ENCODE assay signal across 11 mouse cellular contexts in the genomic region with DNA sequence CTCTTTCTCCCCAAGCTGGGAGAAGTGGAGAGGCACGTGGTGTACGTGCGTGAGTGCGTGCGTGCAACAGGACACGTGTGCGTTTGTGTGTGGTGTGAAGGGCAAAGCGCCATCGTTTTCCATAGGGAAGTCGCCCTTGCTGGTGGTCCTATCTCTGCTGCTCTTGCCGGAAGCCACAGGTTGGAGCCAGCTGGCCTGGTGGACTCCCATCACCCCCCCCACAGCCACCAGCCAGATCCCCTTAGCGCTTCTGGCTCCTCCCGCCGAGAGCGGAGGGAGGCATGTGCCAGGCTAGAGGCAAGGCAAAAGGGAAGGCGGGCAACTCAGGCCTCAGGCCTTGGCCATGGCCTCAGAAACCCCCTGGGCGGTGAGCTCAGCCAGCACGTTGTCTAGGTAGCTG. TPM values are rescaled to one million over a fixed set of nuclear protein-coding genes. Genes with fewer than 3 reads are reported as not detected.
DNase-seq lines count a peak whose midpoint lies in the region; ATAC-seq lines count a peak whose summit lies in the region.
"Had no signal": no experiment of that assay in that cellular context is flagged by ENCODE, and none has a peak within 500 bp of the region (broad histone marks: within the 10 kb centered on the region; RNA-seq: fewer than 3 reads in every experiment).

No protein-coding gene starts in this region.

- H3K27ac ChIP-seq in hindbrain, embryonic 10.5 days, result peak overlapping the region; percentile 93
- no peak overlapping the region for H3K27ac ChIP-seq in hindbrain, embryonic 11.5 days (ENCODE audit: low read depth, low read length)
- peak overlapping the region; percentile 76 for H3K27ac ChIP-seq in hindbrain, embryonic 16.5 days (ENCODE audit: low read depth, low read length)
- peak overlapping the region; percentile 86; the same call in 1 of the 2 replicates for H3K27ac ChIP-seq in neural tube, embryonic 14.5 days (ENCODE audit: low read depth, low read length)
- H3K27ac ChIP-seq in heart, embryonic 11.5 days (ENCODE audit: low read depth, low read length), result no peak overlapping the region
- H3K27ac ChIP-seq: heart, adult 2 months; macrophage; stomach, postnatal 0 days had no signal

- WGBS in hindbrain, embryonic 10.5 days, result 88% methylated on average over 18 of the region's 18 CpGs
- 86% methylated on average over 18 of the region's 18 CpGs for WGBS in hindbrain, embryonic 11.5 days
- 71% methylated on average over 18 of the region's 18 CpGs for WGBS in hindbrain, embryonic 16.5 days
- WGBS in neural tube, embryonic 14.5 days, result 85% methylated on average over 18 of the region's 18 CpGs
- 79% methylated on average over 18 of the region's 18 CpGs for WGBS in heart, embryonic 11.5 days (ENCODE audit: insufficient replicate concordance)

- no peak for DNase-seq in hindbrain, embryonic 10.5 days (ENCODE audit: low spot score)
- no peak for DNase-seq in hindbrain, embryonic 11.5 days (ENCODE audit: low spot score)
- peak; percentile 66 to 76 for DNase-seq in right cerebral cortex, postnatal 10 days (ENCODE audit: low spot score in 2 of 2)
- no peak for DNase-seq in right cerebral cortex, postnatal 36 days (ENCODE audit: low spot score in 2 of 2)
- no peak for DNase-seq in gastrocnemius, postnatal 10 days

- no peak overlapping the region for H3K4me2 ChIP-seq in hindbrain, embryonic 11.5 days (replicated peaks; ENCODE audit: low read depth, low read length)
- no peak overlapping the region for H3K4me2 ChIP-seq in hindbrain, embryonic 16.5 days (ENCODE audit: low read length)
- no peak overlapping the region for H3K4me2 ChIP-seq in neural tube, embryonic 14.5 days (ENCODE audit: low read depth, low read length)
- no peak overlapping the region for H3K4me2 ChIP-seq in heart, embryonic 11.5 days

- H3K9ac ChIP-seq in hindbrain, embryonic 11.5 days (ENCODE audit: low read depth, low read length), result no peak overlapping the region
- H3K9ac ChIP-seq in hindbrain, embryonic 16.5 days (ENCODE audit: low read depth, low read length), result no peak overlapping the region
- H3K9ac ChIP-seq in neural tube, embryonic 14.5 days (replicated peaks; ENCODE audit: low read depth, low read length), result no peak overlapping the region
- H3K9ac ChIP-seq in heart, embryonic 11.5 days (ENCODE audit: low read depth, low read length), result no peak overlapping the region

- peaks cover 39% of the 10 kb centered on the region for H3K4me1 ChIP-seq in hindbrain, embryonic 10.5 days (replicated peaks)
- H3K4me1 ChIP-seq in hindbrain, embryonic 11.5 days (replicated peaks; ENCODE audit: control insufficient read depth, insufficient read depth, low read length), result no peaks in the 10 kb centered on the region; the same call in 1 of the 2 replicates
- H3K4me1 ChIP-seq in hindbrain, embryonic 16.5 days (ENCODE audit: control insufficient read depth, insufficient read depth, low read depth, low read length), result peaks cover 15% of the 10 kb centered on the region
- peaks cover 15% of the 10 kb centered on the region for H3K4me1 ChIP-seq in neural tube, embryonic 14.5 days (ENCODE audit: control insufficient read depth, insufficient read depth, low read length)
- peaks cover 10% of the 10 kb centered on the region; the same call in 1 of the 2 replicates for H3K4me1 ChIP-seq in heart, embryonic 11.5 days (ENCODE audit: control insufficient read depth, insufficient read depth, low read length)

- H3K4me3 ChIP-seq in hindbrain, embryonic 10.5 days, result peak overlapping the region; percentile 61; the same call in 1 of the 2 replicates
- H3K4me3 ChIP-seq in hindbrain, embryonic 11.5 days (ENCODE audit: low read depth, low read length), result no peak overlapping the region
- no peak overlapping the region for H3K4me3 ChIP-seq in hindbrain, embryonic 16.5 days (ENCODE audit: low read length)
- H3K4me3 ChIP-seq in neural tube, embryonic 14.5 days (ENCODE audit: low read depth, low read length), result no peak overlapping the region
- H3K4me3 ChIP-seq in heart, embryonic 11.5 days (ENCODE audit: low read depth, low read length), result no peak overlapping the region
- H3K4me3 ChIP-seq: heart, adult 2 months had no signal

- ATAC-seq in hindbrain, embryonic 11.5 days (ENCODE audit: low FRiP score), result no peak
- no peak for ATAC-seq in hindbrain, embryonic 16.5 days
- no peak for ATAC-seq in neural tube, embryonic 14.5 days (ENCODE audit: low read depth)
- no peak for ATAC-seq in heart, embryonic 11.5 days (replicated peaks; ENCODE audit: insufficient number of reproducible peaks, low FRiP score, low TSS enrichment)

- no peaks in the 10 kb centered on the region for H3K36me3 ChIP-seq in hindbrain, embryonic 10.5 days
- H3K36me3 ChIP-seq in hindbrain, embryonic 11.5 days (ENCODE audit: control insufficient read depth, insufficient read depth, low read length), result no peaks in the 10 kb centered on the region
- H3K36me3 ChIP-seq in hindbrain, embryonic 16.5 days (ENCODE audit: control insufficient read depth, insufficient read depth, low read length), result peaks cover 12% of the 10 kb centered on the region
- 0 out of 2 replicates have a peak, but pooled peaks cover 3% of the 10 kb centered on the region for H3K36me3 ChIP-seq in neural tube, embryonic 14.5 days (ENCODE audit: control insufficient read depth, insufficient read depth, low read length)
- no peaks in the 10 kb centered on the region for H3K36me3 ChIP-seq in heart, embryonic 11.5 days (ENCODE audit: control insufficient read depth, insufficient read depth, low read length)

- H3K9me3 ChIP-seq in hindbrain, embryonic 10.5 days, result no peaks in the 10 kb centered on the region
- H3K9me3 ChIP-seq in hindbrain, embryonic 11.5 days (ENCODE audit: control insufficient read depth, low read length), result no peaks in the 10 kb centered on the region
- no peaks in the 10 kb centered on the region for H3K9me3 ChIP-seq in hindbrain, embryonic 16.5 days (ENCODE audit: control insufficient read depth, low read length)
- no peaks in the 10 kb centered on the region for H3K9me3 ChIP-seq in neural tube, embryonic 14.5 days (ENCODE audit: control insufficient read depth, low read length)
- no peaks in the 10 kb centered on the region for H3K9me3 ChIP-seq in heart, embryonic 11.5 days (replicated peaks; ENCODE audit: control insufficient read depth, low read length)

- peaks cover 63% of the 10 kb centered on the region for H3K27me3 ChIP-seq in hindbrain, embryonic 10.5 days (ENCODE audit: insufficient read depth, poor library complexity, severe bottlenecking)
- peaks cover 26% of the 10 kb centered on the region for H3K27me3 ChIP-seq in hindbrain, embryonic 11.5 days (ENCODE audit: control insufficient read depth, insufficient read depth, low read length)
- peaks cover 3% of the 10 kb centered on the region; the same call in 1 of the 2 replicates for H3K27me3 ChIP-seq in hindbrain, embryonic 16.5 days (replicated peaks; ENCODE audit: control insufficient read depth, insufficient read depth, low read length)
- H3K27me3 ChIP-seq in neural tube, embryonic 14.5 days (ENCODE audit: control insufficient read depth, insufficient read depth, low read length), result no peaks in the 10 kb centered on the region; the same call in 1 of the 2 replicates
- peaks cover 48% of the 10 kb centered on the region for H3K27me3 ChIP-seq in heart, embryonic 11.5 days (ENCODE audit: control insufficient read depth, insufficient read depth, low read length)

RNA-seq across cellular contexts. Expression of gene Dtx1, which starts 30.8 kb away (rescaled TPM):
- polyA plus RNA-seq in hindbrain, embryonic 10.5 days (2016; fragmentation: Nextera tagmentation; extraction: Ambion mirVana), result 1.7 and 5.8 TPM in 2 replicates
- polyA plus RNA-seq in hindbrain, embryonic 11.5 days (2014; fragmentation: Nextera tagmentation; extraction: Ambion mirVana), result 4.6 and 5.0 TPM in 2 replicates
- 44.8 and 46.6 TPM in 2 replicates for polyA plus RNA-seq in hindbrain, embryonic 16.5 days (2015; fragmentation: Nextera tagmentation; extraction: Ambion mirVana)
- 44.2 and 50.7 TPM in 2 replicates for polyA plus RNA-seq in neural tube, embryonic 14.5 days (2014; fragmentation: Nextera tagmentation; extraction: Ambion mirVana)
- 1 to 10 TPM; 1.2 to 1.4 TPM for total RNA-seq in gastrocnemius, postnatal 10 days (2021)
- 0.45 and 0.53 TPM in 2 replicates for polyA plus RNA-seq in heart, embryonic 11.5 days (2014; fragmentation: Nextera tagmentation; extraction: Ambion mirVana)

RNA-seq across cellular contexts. Expression of gene Rasal1, which starts 32.3 kb away (rescaled TPM):
- 0.13 and 0.15 TPM in 2 replicates for polyA plus RNA-seq in hindbrain, embryonic 10.5 days (2016; fragmentation: Nextera tagmentation; extraction: Ambion mirVana)
- not detected in 2 replicates for polyA plus RNA-seq in hindbrain, embryonic 11.5 days (2014; fragmentation: Nextera tagmentation; extraction: Ambion mirVana)
- 0.61 and 1.9 TPM in 2 replicates for polyA plus RNA-seq in hindbrain, embryonic 16.5 days (2015; fragmentation: Nextera tagmentation; extraction: Ambion mirVana)
- 0.13 and 0.33 TPM in 2 replicates for polyA plus RNA-seq in neural tube, embryonic 14.5 days (2014; fragmentation: Nextera tagmentation; extraction: Ambion mirVana)
- under 1 TPM in 1 of 2 experiments, not detected in 1; 0.23 TPM for total RNA-seq in gastrocnemius, postnatal 10 days (2021)
- polyA plus RNA-seq in heart, embryonic 11.5 days (2014; fragmentation: Nextera tagmentation; extraction: Ambion mirVana), result 0.27 and 0.30 TPM in 2 replicates
- total RNA-seq: heart, adult 2 months had no signal
- polyA plus RNA-seq: macrophage had no signal

RNA-seq across cellular contexts. Expression of gene Cfap73, which starts 46.9 kb away (rescaled TPM):
- 0.85 TPM in 1 of 2 replicates, not detected in the other for polyA plus RNA-seq in hindbrain, embryonic 10.5 days (2016; fragmentation: Nextera tagmentation; extraction: Ambion mirVana)
- 0.54 and 0.82 TPM in 2 replicates for polyA plus RNA-seq in hindbrain, embryonic 11.5 days (2014; fragmentation: Nextera tagmentation; extraction: Ambion mirVana)
- 0.51 and 0.92 TPM in 2 replicates for polyA plus RNA-seq in hindbrain, embryonic 16.5 days (2015; fragmentation: Nextera tagmentation; extraction: Ambion mirVana)
- polyA plus RNA-seq in neural tube, embryonic 14.5 days (2014; fragmentation: Nextera tagmentation; extraction: Ambion mirVana), result 0.46 TPM in 1 of 2 replicates, not detected in the other
- total RNA-seq in gastrocnemius, postnatal 10 days (2021), result not detected
- not detected in 2 replicates for polyA plus RNA-seq in heart, embryonic 11.5 days (2014; fragmentation: Nextera tagmentation; extraction: Ambion mirVana)
- total RNA-seq: heart, adult 2 months had no signal
- polyA plus RNA-seq: macrophage had no signal

Comparison
In these comparisons a context has a peak if more than half of its experiments do, and no peak if none do; other contexts are left out.
1. DNase-seq: peak in right cerebral cortex, postnatal 10 days (2 of 2); none in hindbrain, embryonic 10.5 days (single experiment), hindbrain, embryonic 11.5 days (single experiment), right cerebral cortex, postnatal 36 days (0 of 2) and gastrocnemius, postnatal 10 days (single experiment).
2. H3K27ac ChIP-seq: peak in hindbrain, embryonic 10.5 days (single experiment), hindbrain, embryonic 16.5 days (single experiment) and neural tube, embryonic 14.5 days (single experiment); none in hindbrain, embryonic 11.5 days (single experiment) and heart, embryonic 11.5 days (single experiment).